Mouse (Mus musculus) urinary bladder, postnatal 4 days (tissue): ENCODE measurements around the gene Pde2a.

Experiments
- DNase-seq, 2 experiments: peaks; one replicate each; pipeline ENCODE4 v3.0.0; 2021 to 2022; ENCODE audit warnings: low spot score in 2 of 2

Pde2a gene

DNA sequence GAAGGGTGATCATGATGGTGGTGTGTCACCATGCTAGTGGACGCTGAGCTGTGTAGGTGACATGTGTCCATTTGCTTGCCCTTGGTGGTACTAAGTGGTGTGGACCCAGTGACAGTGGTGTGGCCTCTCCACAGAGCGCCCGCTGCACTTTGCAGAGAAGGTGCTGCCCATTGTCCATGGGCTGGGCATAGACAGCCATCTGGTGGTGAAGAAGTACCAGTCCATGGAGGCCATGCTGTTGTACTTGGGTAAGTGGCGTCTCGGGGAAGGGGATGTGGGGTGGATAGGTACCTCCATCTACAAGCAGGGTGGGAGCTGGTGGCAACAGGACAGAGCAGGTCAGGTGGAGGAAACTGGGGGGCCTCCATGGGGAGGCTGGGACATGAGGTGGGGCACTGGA lies 17.7 kb upstream of the Pde2a start:
- DNase-seq, result no peak

DNA sequence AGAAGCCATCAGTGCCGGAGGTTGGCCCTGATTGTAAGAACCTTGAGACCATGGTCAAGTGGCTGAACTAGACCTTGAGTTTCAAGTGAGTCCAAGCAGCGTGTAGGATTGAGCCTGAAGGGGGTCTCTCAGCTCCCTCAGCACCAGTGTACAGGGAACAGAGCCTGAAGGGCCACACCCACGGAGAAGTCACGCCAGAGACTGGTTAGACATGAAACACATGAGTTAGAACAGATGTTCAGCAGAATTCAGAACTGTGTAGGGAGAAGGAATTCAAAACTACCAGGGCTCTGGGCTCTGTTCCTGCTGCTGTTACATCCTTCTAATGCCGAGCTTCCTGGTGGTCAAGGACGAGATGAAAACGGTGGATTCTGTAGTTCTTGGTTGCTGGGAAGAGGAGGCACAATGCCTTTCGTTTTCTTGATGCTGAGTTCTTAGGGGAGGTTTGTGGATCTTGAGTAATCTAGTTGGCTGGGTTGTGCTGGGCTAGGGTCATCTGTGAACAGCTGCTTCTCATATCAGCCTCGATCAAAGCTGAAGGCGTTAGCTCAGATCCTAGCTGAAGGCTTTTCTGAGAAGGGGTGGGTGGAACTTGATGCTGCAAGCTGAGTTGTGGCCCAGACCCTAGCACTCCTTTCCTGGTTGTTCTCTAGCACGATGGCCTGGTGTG lies 11.1 kb upstream of the Pde2a start, which contains the start of gene Gm45837:
Gm45837 (plus strand) TSS at position 620 of the 670 bp plus-strand sequence.
- no peak for DNase-seq

DNA sequence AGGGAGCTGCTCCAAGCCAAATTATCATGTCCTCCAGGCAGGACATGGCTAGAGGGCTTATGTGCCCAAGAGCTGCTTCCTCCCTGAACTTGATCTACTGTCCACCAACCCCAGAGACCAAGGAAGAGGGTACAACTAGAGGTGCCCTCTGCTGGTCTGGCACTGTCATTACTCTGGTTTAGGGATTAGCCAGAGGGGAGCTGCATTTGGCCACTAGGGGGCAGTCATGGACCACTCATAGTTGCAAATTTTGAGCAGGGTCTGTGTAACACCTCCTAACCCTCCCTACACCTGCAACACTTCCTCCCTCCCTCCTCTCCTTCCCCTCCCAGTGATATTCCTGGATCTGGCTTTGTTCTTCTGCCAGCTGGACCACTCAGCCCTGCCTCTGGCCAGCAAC lies 8.7 kb upstream of the Pde2a start:
- peak; percentile 74 to 89 for DNase-seq

DNA sequence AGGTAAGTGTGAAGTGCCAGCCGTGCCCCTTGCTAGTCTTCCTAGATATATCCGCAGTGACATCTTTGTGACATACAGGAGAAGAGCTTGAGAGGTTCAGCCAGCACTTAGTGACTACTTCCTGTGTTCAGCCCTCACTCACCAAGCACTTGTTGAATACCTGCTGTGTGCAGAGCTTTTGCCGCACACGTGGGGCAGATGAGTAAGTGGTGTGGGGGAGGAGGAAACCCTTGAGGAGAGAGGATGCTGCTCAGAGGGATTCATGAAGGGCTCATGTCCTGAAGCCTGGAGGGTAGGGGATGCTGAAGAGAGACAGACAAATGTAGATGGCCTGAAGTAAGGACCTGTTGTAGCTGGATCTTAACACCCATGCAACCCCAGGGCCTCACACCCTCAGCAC lies 7.3 kb upstream of the Pde2a start:
- DNase-seq, result no peak

DNA sequence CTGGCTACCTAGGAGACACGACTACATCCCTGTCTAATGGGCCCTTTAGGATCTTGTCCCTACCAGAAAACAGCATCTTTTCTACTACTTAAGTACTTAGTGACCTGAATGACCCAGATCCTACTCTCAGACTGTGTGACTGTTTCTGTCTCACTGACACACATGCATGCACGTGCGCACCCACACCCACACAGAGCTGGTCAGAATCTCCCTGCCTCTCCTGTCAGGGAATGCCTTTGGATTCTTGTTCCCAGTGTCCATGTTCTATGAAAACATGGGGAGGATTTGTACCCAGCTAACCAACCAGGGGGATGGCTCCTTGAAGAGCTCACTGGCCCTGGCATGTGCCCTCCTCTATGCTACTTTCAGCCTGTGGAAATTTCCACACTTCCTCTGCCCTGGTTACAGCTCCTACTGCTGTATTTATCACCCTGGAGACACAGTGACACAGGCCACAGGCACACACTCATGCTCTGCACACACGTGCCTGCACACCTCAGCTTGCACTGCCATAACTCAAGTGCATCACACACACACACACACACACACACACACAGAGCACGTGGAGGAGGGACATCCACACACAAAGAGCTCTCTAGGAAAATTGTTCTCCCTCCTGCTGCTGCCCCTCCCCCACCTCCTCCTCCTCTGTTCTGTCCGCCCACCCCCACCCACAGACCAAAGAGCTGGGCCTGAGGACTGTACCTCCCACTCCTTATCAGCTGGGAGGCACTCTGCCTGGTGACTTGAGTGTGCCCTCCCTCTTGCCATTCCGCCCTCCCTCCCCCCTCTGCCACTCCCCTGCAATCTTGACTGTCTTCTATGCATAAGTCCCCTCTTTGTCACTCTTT lies 6.6 kb upstream of the Pde2a start:
- DNase-seq, result no peak

DNA sequence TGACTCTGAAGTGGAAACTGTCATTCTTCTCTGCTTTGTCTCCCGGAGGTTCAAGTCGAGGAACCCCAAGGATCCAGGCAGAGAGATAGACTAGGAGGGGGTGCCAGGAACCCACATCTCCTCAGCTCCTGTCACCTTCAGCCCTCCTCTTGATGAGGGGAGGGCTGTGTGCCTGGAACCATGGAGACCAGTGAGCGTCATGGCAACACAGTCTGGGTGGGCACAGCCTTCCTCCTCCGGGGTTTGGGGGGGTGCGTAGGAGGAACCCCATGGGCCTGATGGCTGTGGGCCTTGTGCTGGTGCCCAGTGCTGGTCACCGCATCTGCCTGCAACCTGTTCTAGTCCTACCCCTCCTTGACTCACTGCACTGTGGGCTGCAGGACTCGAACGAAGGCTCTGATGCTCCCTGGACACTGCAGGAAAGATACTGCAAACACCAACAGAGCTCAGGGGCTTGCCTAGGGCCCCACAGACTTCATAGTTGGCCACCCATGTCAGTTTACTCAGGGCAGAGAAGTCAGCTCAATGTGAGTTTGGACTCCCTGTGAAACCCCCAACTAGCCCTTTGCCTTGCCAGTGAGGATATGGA lies 5.9 kb upstream of the Pde2a start:
- no peak for DNase-seq

DNA sequence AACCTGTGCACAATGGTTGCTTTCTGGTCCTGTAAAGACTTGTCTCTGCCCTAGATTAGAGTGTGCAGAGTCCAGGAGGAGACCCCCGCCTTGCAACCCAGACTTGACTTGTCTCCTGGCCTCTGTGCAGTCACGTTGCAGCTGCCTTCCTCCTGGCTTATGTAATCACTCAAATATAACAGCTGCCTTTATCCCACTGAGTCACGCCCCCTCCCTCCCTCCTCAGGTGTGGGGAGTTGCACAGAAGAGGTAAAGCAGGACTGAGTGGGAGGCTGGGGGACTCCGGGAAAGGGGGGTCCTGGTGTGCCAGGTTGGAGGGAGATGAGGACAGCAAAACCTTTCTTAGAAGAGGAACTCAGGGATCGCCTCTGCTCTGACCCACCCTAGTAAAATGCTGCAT lies 5.1 kb upstream of the Pde2a start:
- DNase-seq, result no peak

DNA sequence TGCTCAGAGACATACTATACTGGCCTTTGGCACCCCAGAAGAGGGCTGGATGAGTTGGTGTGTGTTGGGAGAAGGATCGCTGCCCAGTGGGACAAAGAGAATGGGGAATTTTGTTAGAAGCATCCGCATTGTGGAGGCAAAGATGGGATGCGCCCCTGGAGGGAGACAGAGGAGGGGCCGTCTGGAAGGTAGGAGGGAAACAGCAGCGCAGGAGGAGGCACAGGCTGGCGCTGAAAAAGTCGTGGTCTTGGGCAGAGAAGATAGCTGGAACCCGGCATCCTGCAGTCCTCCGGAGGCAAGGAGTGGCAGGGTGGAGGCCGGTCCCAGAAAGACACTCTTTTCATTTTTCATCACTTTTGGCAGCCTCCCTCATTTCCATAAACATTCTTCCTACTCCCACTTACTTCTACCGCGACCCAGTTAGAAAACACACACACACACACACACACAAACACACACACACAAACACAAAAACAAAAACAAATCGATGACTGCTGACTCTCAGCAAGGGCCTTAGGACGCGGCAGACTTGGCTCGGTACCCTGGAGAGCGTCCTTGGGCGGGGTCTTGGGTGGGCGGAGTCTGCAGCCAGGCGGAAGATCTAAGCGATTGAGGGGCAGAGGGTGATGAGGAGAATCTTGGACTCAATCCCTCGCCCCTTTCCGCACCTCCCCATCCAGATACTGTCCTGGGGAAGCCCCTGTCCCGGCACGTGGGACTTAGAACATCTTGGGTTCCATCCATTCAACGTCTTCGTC lies 2.3 kb upstream of the Pde2a start:
- DNase-seq, result no peak

DNA sequence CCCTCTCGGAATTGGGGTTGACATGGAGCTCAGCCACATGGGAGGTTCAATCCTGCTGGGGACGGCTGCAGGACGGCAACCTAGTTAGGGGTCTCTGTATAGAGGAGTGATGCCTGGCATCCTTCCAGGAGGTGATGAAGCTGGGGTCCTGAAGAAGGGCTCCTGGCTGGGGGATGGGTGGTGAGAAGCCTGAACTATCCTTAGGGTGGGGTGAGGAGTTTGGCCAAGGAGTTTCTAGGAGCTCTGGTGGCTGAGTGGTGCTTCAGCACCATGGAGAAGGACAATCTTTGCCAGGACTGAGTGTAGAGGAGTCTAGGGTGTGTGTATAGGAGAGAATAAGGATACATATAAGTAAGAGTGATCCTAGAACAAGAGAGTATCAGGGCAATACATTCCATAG lies 578 bp downstream of the Pde2a start:
- DNase-seq, result no peak

DNA sequence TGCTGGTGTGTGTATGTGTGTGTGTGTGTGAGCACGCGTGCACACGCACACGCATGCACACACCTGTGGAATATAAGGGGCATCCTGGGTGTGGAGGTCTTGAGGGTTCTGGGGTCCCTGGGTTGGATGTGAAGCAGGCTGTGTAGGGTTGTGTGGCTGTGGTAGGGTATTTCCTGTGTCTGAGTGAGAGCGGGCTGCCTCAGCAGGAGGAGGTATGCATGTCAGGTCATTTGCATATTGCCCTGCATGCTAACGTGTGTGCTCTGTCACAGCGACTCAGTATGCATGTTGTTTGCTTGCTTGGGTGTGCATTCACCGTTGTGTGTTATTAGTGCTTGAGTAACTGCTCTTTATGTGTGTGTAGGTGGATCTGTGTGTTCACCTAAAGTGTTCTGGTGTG lies 1.2 kb downstream of the Pde2a start:
- no peak for DNase-seq

DNA sequence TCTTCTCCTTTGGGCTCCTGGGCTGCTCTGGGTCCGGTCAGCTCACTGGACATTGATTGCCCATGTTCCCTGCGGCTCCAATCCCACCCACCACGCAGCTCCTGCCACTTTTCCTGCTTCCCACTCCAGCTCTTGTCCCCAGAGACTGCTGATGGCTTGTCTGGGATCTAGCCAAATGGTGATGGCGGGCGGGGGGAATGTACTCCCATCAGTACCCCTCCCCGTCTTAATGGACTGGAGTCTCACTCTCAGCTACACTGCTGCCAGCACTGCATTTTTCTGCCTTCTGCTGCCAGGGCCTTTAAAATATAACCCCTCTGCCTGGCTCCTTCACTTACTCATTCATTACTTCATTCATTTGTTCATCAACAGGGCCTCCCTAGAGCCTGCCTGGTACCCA lies 2.5 kb downstream of the Pde2a start:
- DNase-seq, result no peak

DNA sequence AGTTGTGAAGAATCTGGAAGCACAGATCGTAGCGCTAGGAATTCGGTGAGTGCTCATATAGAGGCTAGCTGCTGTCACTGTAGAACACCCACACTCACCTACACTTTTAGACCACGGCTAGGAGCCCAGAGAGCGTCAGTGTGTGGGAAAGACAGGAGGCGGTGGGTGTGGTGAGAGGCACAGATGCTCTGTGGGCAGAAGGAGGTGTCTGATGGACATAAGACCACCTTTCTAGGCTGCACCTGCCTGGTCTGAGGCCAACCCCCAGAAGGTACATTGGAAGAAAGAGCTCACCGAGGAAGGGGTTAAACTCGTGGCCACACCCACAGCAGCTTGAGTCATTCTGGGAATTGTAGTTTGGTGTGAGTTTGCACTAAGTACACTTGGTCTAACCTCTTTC lies 5.2 kb downstream of the Pde2a start:
- no peak for DNase-seq

DNA sequence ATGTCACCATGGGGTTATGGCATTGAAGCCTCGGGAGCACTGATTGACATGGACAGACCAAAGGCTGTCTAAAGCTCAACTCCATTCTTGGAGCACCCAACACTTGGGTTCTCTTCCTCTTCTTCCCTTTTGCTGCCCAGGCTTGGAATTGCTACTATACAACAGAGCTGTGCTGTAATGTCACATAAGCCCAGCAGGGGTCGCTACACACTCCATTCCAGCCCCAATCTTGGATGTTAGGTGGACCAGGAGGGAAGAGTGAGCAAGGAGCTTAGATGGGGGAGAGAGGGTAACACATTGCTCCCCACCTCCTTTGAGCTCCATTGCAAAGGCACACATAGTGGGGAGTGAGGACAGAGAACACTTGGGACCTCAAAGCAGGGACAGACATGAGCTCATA lies 6.2 kb downstream of the Pde2a start:
- DNase-seq, result no peak

DNA sequence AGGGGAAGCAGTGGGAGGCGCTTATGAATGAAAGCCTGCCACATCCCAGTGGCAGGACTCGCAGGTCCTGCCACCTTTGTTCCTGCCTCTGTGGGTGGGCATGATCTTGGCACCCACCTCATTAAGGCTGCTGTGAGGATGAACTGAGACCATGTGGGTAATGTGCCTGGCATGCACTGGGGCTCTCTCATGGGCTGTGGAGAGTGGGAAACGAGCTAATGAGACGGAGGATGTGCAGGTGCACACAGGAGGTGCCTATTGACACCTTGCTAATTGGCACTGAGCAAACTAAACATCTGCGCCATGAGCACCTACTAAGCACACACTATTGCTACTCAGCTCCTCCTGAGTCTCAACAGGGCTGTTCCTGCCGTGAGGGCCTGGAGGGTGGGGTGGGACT lies 13.5 kb downstream of the Pde2a start:
- no peak for DNase-seq

DNA sequence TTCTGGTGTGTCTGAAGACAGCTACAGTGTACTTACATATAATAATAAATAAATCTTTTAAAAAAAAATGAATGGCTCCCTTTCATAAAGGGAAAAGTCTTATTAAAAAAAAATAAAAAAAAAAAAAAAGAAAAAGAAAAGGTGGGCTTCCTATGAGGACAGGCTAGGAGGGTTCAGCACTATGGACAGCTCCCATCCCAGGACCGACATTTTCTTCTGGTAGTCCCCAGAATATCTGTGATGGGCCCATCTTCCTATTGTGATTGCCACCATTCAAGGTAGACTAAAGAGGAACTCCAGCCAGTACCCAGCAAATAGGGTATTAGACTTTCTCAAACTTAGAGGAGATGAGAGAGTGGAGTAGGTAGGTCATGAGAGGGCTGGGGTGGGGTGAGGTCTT lies 16.4 kb downstream of the Pde2a start:
- DNase-seq, result no peak

DNA sequence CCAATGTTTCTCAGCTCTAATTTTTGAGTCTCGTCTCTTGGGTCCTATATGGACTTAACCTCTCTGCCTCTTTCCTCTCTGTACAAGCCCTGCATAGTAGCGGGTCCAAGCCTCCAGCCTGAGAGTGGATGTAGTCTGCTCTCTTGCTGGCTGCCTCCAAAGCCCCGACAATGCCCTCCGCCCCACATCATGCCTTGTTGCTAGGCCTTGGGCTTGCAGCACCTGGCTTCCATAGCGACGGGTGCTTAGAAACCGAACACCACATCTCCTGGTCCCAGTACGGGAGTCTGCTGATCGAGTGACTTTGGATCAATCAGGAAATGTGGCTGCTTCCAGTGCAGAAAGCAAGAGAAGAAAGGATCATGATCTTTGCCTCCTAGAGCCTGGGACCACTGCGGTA lies 21.6 kb downstream of the Pde2a start:
- no peak for DNase-seq

DNA sequence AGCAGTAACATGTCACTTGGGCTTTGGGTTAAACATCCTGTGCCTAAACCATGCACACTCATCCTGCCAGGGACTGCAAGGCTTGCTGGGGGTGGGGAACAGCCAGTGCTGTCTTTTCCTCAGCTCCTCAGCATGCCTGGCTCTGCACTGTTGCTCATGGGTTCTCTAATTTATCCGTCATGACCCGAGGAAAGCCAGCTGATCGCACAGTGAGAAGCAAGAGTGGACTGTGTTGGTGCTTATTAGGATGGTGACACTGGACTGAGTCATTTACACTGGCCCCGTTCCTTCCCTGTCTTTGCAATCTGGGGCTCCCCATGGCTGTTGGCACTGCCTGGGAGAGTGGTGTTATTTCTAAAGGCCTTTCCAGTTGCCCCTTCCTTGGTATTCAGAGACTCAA lies 22.7 kb downstream of the Pde2a start:
- no peak for DNase-seq

DNA sequence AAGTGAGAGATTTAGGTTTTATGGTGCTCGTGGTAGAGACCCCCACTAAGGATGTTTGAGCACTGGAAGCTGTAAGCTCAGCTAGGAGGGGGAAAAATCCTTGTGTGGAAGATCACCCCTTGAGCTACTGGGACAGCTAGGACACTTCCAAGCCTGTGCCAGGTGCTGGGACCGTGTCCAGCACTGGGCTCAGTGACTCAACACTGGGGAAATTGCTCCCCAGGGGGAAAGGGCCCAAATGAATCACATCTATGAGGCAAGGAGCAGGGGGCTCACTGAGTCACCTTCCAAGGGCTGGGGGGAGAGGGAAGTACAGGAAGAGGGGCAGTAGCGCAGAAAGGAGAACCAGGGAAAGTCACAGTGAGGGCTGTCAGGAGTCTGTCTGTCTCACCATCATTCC lies 28.4 kb downstream of the Pde2a start:
- no peak for DNase-seq

DNA sequence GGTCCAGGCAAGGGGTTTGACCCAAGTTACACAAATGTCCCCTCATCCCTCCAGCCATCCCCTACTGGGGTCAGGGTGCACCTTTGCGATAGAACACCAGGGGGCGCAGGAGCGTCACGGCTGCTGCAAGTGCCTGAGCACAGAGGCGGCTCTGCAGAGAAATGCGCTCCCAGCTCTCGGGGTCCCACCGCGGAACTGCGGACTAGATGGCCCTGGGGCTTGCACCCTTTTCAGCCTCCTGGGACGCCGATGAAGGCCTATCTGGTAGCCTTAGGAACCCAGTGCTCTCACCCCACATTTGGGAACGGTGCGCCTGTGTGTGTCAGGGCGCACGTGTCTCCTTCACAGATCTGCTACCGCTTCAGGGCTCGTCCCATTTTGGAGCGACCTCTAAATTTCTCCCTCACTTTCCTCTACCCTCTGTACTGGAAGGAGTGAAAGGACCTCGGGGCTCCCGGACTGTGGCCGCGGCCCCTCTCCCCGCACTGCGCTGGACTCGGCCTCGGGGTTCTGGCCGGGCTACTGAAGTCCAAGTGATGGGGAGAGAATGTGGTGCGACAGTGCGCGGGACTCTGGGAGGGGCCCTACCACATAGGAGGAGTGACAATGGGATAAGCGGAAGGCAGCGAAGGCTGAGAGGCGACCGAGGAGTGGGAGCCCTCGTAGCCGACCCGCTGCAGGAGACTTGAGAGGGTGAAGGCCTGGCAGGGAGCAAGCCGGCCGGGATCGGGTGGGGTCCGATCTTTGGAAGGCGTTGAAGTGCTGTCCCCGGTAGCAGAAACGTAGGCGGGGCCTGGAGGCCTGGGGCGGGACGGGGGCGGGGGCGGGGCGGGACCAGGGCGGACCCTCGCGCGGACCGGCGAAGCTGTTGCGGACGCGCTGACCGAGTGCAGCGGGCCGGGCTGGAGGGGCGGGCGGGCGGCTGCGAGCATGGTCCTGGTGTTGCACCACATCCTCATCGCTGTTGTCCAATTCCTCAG lies 29.2 kb downstream of the Pde2a start:
- peak; percentile 79 to 90 for DNase-seq

DNA sequence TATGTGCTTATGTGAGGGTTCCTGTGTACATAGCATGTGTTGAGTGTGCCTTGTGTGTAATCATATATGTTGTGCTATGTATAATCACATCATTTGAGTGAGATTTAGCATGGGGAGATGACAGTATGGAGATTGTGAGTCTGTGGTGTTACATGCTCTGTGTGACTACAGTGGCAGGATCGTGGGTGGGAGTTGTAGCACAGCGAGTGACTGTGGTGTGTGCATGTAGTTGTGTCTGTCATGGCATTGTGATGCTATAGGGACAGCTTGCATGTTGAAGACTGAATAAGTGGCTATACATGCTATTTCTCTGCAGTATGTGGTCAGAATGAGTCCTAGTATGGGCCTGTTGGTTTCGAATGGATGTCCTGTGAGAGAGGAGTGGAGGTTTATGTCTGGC lies 31.2 kb downstream of the Pde2a start:
- no peak for DNase-seq

DNA sequence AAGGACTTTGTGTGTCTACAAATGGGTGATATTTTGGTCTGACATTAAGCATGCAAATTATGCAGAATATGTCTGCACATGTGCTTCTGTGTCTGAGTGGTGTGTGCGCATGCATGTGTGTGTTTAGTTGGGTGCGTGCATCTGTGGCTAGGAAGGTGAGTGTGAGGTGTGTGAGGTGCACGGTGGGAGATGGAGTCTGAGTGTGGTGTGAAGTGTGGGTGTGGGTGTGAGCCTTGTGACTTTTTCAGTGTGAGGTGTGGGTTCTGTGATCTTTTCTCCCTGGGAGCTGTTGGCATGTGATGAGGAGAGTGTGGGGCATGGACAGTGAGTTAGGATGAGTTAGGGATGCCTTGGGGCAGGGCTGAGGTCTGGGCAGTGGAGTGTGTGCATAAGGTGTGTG lies 31.8 kb downstream of the Pde2a start:
- DNase-seq, result no peak
